Mouse (Mus musculus) intestine, postnatal 0 days (tissue): ENCODE data around the gene Mei4. TPM values are rescaled to one million over a fixed set of nuclear protein-coding genes. Genes with fewer than 3 reads are reported as not detected.

Experiments
- ATAC-seq: fragments of 200-750 bp; cut with Nextera tagmentation; 2 replicates; pipeline ENCODE4 v1.8.0; 2017; ENCODE audit warnings: mild to moderate bottlenecking, moderate TSS enrichment, moderate library complexity
- H3K27ac ChIP-seq: fragments of 300-500 bp; sonication (generic); 2 replicates; pipeline ENCODE4 v1.5.1; 2014; ENCODE audit warnings: mild to moderate bottlenecking, low read depth, low read length, moderate library complexity
- H3K27me3 ChIP-seq: fragments of 300-500 bp; sonication (generic); replicated peaks from 2 replicates; pipeline ENCODE4 v1.6.1; 2014; ENCODE audit warnings: low read length, mixed read lengths; ENCODE audit not compliant: control insufficient read depth, insufficient read depth
- H3K36me3 ChIP-seq: fragments of 300-500 bp; sonication (generic); 2 replicates; pipeline ENCODE4 v1.6.1; 2014; ENCODE audit warnings: mild to moderate bottlenecking, moderate library complexity; ENCODE audit not compliant: control insufficient read depth, insufficient read depth
- H3K4me1 ChIP-seq: fragments of 300-500 bp; sonication (generic); replicated peaks from 2 replicates; pipeline ENCODE4 v1.6.1; 2014; ENCODE audit warnings: antibody characterized with exemption, low read length, mixed read lengths; ENCODE audit not compliant: control insufficient read depth, insufficient read depth
- H3K4me2 ChIP-seq: fragments of 300-500 bp; sonication (generic); replicated peaks from 2 replicates; pipeline ENCODE4 v1.6.1; 2014; ENCODE audit warnings: low read depth, mild to moderate bottlenecking, moderate library complexity
- H3K4me3 ChIP-seq: fragments of 300-500 bp; sonication (generic); 2 replicates; pipeline ENCODE4 v1.5.1; 2014; ENCODE audit warnings: low read depth, low read length
- H3K9ac ChIP-seq: fragments of 300-500 bp; sonication (generic); 2 replicates; pipeline ENCODE4 v1.6.1; 2014; ENCODE audit warnings: mild to moderate bottlenecking, low read depth, low read length
- H3K9me3 ChIP-seq: fragments of 300-500 bp; sonication (generic); 2 replicates; pipeline ENCODE4 v1.6.1; 2016; ENCODE audit warnings: mixed run types; ENCODE audit not compliant: control insufficient read depth
- CTCF ChIP-seq: sonication (generic); IDR thresholded peaks from 2 replicates; pipeline ENCODE4 v1.5.1; 2016; ENCODE audit warnings: low read depth, mild to moderate bottlenecking, control low read depth, antibody characterized with exemption, moderate library complexity
- WGBS: fragments of 180-500 bp; shearing (Covaris S2); extraction: QIAGEN DNeasy Blood & Tissue Kit; methylation state at CpG from one replicate; pipeline ENCODE4 v1.1.7; 2014; 5-methylcytosine and 5-hydroxymethylcytosine counted together
- polyA plus RNA-seq: library from polyadenylated mRNA; unstranded; fragments of >200 nt; fragmentation: Nextera tagmentation; extraction: Ambion mirVana; gene quantifications from 2 replicates; pipeline ENCODE4 v1.2.1, GENCODE M21; 2015

The Mei4 gene
- polyA plus RNA-seq, 1 experiment from 2014 or later: not detected

GRCm38 (mm10) chr9:82075270-82075669 lies 211.8 kb downstream of the Mei4 start:
- H3K36me3 ChIP-seq: no peaks in the 10 kb centered on the region
- no peak overlapping the region for H3K9ac ChIP-seq
- 86% methylated on average over 2 of the region's 2 CpGs for WGBS
- H3K9me3 ChIP-seq: no peaks in the 10 kb centered on the region
- no peaks in the 10 kb centered on the region for H3K27me3 ChIP-seq
- H3K27ac ChIP-seq: no peak overlapping the region
- H3K4me2 ChIP-seq: no peak overlapping the region
- H3K4me1 ChIP-seq: no peaks in the 10 kb centered on the region
- no peak overlapping the region for H3K4me3 ChIP-seq
- ATAC-seq: no peak
- no peak for TF ChIP-seq CTCF

- no peak for TF ChIP-seq CTCF
- H3K27me3 ChIP-seq: no peaks in the 10 kb centered on the region
- H3K4me3 ChIP-seq: no peak overlapping the region
- ATAC-seq: no peak
- no peak overlapping the region for H3K9ac ChIP-seq
- H3K36me3 ChIP-seq: no peaks in the 10 kb centered on the region
- no peak overlapping the region for H3K27ac ChIP-seq
- no peak overlapping the region for H3K4me2 ChIP-seq
- H3K4me1 ChIP-seq: no peaks in the 10 kb centered on the region
- H3K9me3 ChIP-seq: no peaks in the 10 kb centered on the region
- 66% methylated on average over 3 of the region's 3 CpGs for WGBS
Measured at GRCm38 (mm10) chr9:82096409-82096808, 232.9 kb downstream of the Mei4 start.

DNA sequence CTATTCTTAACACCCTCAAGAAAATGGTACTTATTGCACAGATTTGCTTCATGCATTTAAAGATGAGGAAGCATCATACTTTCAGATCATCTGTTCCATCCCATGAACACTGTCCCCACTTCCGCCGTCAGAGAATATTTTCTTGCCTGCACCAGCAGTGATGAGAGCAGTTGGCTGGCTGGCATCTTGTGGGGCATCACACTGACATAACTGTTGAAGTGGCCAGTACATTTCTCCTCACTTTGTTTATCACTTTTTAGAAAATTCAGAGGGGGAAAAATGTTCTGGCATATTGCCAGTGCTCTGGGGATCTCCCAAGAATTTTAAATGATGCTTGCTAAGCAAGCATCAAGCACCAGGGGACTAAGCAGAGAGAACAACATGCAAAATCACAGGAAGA lies 251.4 kb downstream of the Mei4 start:
- WGBS: 79% methylated on average over 2 of the region's 2 CpGs
- Histone ChIP-seq H3K9ac (no peak overlapping the region), H3K4me1 (no peaks in the 10 kb centered on the region), H3K27ac (no peak overlapping the region), H3K27me3 (no peaks in the 10 kb centered on the region), H3K4me3 (no peak overlapping the region), H3K36me3 (no peaks in the 10 kb centered on the region), H3K4me2 (no peak overlapping the region), H3K9me3 (no peaks in the 10 kb centered on the region)
- TF ChIP-seq CTCF: no peak
- no peak for ATAC-seq

DNA sequence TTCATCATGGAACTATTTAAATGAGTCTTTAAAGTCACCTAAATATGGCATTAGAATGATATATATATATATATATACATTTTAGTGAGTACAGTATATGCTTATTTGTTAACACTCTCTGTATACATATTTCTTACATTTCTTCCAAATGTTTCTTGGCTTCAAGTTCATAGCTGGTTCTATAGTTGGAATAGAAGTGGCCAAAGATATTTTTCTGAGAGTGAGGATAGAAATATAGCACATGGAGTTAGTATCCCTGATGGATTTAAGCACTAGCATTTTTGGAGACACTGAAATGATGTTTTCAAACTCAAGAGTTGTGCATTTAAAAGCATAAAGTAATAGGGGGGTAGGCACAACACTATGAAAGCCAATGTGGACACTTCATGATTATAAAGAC lies 272.6 kb downstream of the Mei4 start:
- no peaks in the 10 kb centered on the region for H3K36me3 ChIP-seq
- H3K4me3 ChIP-seq: no peak overlapping the region
- TF ChIP-seq CTCF: no peak
- H3K4me1 ChIP-seq: no peaks in the 10 kb centered on the region
- H3K27me3 ChIP-seq: no peaks in the 10 kb centered on the region
- no peak for ATAC-seq
- H3K9ac ChIP-seq: no peak overlapping the region
- no peak overlapping the region for H3K4me2 ChIP-seq
- H3K27ac ChIP-seq: no peak overlapping the region
- no peaks in the 10 kb centered on the region for H3K9me3 ChIP-seq

- ATAC-seq: no peak
- 61% methylated on average over 9 of the region's 9 CpGs for WGBS
- TF ChIP-seq CTCF: no peak
- no peak overlapping the region for H3K4me2 ChIP-seq
- no peak overlapping the region for H3K9ac ChIP-seq
- no peaks in the 10 kb centered on the region for H3K36me3 ChIP-seq
- H3K27me3 ChIP-seq: no peaks in the 10 kb centered on the region
- H3K27ac ChIP-seq: no peak overlapping the region
- no peak overlapping the region for H3K4me3 ChIP-seq
- H3K4me1 ChIP-seq: no peaks in the 10 kb centered on the region
- H3K9me3 ChIP-seq: no peaks in the 10 kb centered on the region
Measured at GRCm38 (mm10) chr9:82160143-82160542, 296.7 kb downstream of the Mei4 start.

GRCm38 (mm10) chr9:82162415-82162814 lies 298.9 kb downstream of the Mei4 start:
- 17% methylated on average over 4 of the region's 4 CpGs for WGBS
- no peak overlapping the region for H3K4me3 ChIP-seq

DNA sequence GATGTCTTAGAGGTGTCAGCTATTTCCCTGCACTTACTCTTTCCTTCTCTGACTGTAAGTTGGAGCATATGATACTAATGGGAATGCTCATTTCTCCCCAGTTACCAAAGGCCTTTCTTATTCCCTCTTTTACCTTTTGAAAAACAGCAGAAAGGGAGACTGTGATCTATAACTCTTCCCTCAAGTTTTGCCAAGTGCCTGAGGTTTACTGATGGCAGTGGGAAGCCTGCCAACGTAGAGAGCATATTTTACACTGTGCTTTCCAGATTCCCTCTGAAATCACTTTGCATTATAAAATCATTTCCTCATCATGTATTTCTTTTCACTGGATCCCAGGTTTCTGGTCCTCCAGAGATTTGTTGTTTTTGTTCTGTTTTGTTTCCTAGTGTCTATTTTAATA lies 354.5 kb downstream of the Mei4 start:
- TF ChIP-seq CTCF: no peak
- no peak overlapping the region for H3K4me2 ChIP-seq
- H3K27ac ChIP-seq: no peak overlapping the region
- no peak for ATAC-seq
- no peaks in the 10 kb centered on the region for H3K27me3 ChIP-seq
- H3K36me3 ChIP-seq: no peaks in the 10 kb centered on the region
- no peaks in the 10 kb centered on the region for H3K9me3 ChIP-seq
- 63% methylated on average over 1 of the region's 1 CpGs for WGBS
- no peaks in the 10 kb centered on the region for H3K4me1 ChIP-seq
- H3K4me3 ChIP-seq: no peak overlapping the region
- H3K9ac ChIP-seq: no peak overlapping the region

More at GRCm38 (mm10) chr9:82162415-82162814, 298.9 kb downstream of the Mei4 start:
- H3K9ac ChIP-seq: no peak overlapping the region
- no peak for TF ChIP-seq CTCF
- H3K27ac ChIP-seq: no peak overlapping the region
- no peak overlapping the region for H3K4me2 ChIP-seq
- H3K4me1 ChIP-seq: no peaks in the 10 kb centered on the region
- H3K36me3 ChIP-seq: no peaks in the 10 kb centered on the region
- H3K27me3 ChIP-seq: no peaks in the 10 kb centered on the region
- H3K9me3 ChIP-seq: no peaks in the 10 kb centered on the region
- no peak for ATAC-seq
